Mouse (Mus musculus): ENCODE results near the gene Flt3.

GRCm38 (mm10) chr5:147319653-147320052 is 80.6 kb downstream of the Flt3 start:
- TF ChIP-seq CTCF (conservative IDR thresholded peaks at IDR 0.05; ENCODE audit: low read length) (peak; percentile 52), POU5F1 (IDR thresholded peaks at IDR 0.05; ENCODE audit: borderline replicate concordance, low read length) (no peak), NANOG (IDR thresholded peaks at IDR 0.05; ENCODE audit: borderline replicate concordance, low read length) (no peak)

Measured in E14TG2a.4 (cell line).